Comparison of ENCODE assay signal across 7 mouse cellular contexts in genomic region chr4:74251348-74252244, GRCm38 (mm10). TPM values are rescaled to one million over a fixed set of nuclear protein-coding genes. Genes with fewer than 3 reads are reported as not detected.
A peak's percentile ranks its signal among the peaks of the same experiment; 100 is the strongest.
DNase-seq lines count a peak whose midpoint lies in the region; ATAC-seq lines count a peak whose summit lies in the region.

No protein-coding gene starts in this region.

- no peaks in the 10 kb centered on the region for H3K27me3 ChIP-seq in intestine, embryonic 16.5 days (replicated peaks; ENCODE audit: control insufficient read depth, insufficient read depth, low read length)
- H3K27me3 ChIP-seq in midbrain, embryonic 11.5 days (ENCODE audit: control insufficient read depth, insufficient read depth, low read length), result no peaks in the 10 kb centered on the region

- H3K9me3 ChIP-seq in intestine, embryonic 16.5 days (ENCODE audit: control insufficient read depth, low read length), result no peaks in the 10 kb centered on the region
- no peaks in the 10 kb centered on the region for H3K9me3 ChIP-seq in midbrain, embryonic 11.5 days (ENCODE audit: control insufficient read depth, low read length)

- ATAC-seq in intestine, embryonic 16.5 days, result peak; percentile 99
- peak; percentile 98 for ATAC-seq in midbrain, embryonic 11.5 days (ENCODE audit: low FRiP score)

- WGBS in intestine, embryonic 16.5 days, result 1% methylated on average over 55 of the region's 68 CpGs
- under 1% methylated on average over 66 of the region's 68 CpGs for WGBS in midbrain, embryonic 11.5 days

- H3K9ac ChIP-seq in intestine, embryonic 16.5 days (ENCODE audit: low read depth, low read length), result peak overlapping the region; percentile 93
- H3K9ac ChIP-seq in midbrain, embryonic 11.5 days (ENCODE audit: low read length), result peak overlapping the region; percentile 85

- intact Hi-C loops in left cerebral cortex, postnatal 36 days (cut with DNase I), result no loop called here

- peak overlapping the region; percentile 86 for H3K4me3 ChIP-seq in intestine, embryonic 16.5 days (ENCODE audit: low read length)
- peak overlapping the region; percentile 81 for H3K4me3 ChIP-seq in midbrain, embryonic 11.5 days (ENCODE audit: low read depth, low read length)

- H3K36me3 ChIP-seq in intestine, embryonic 16.5 days (ENCODE audit: control insufficient read depth, insufficient read depth, low read length), result no peaks in the 10 kb centered on the region
- no peaks in the 10 kb centered on the region for H3K36me3 ChIP-seq in midbrain, embryonic 11.5 days (ENCODE audit: control insufficient read depth, insufficient read depth, low read length)

- peaks cover 6% of the 10 kb centered on the region for H3K4me1 ChIP-seq in intestine, embryonic 16.5 days (ENCODE audit: control insufficient read depth, insufficient read depth, low read length)
- no peaks in the 10 kb centered on the region; the same call in 1 of the 2 replicates for H3K4me1 ChIP-seq in midbrain, embryonic 11.5 days (ENCODE audit: control insufficient read depth, insufficient read depth, low read length)

- peak overlapping the region; percentile 67 for H3K4me2 ChIP-seq in intestine, embryonic 16.5 days (ENCODE audit: low read depth, low read length)
- peak overlapping the region; percentile 73 for H3K4me2 ChIP-seq in midbrain, embryonic 11.5 days

- DNase-seq in adrenal gland, adult 8-10 months, result peak; percentile 95
- peak; percentile 95 for DNase-seq in embryo, embryonic 9.5 days (ENCODE audit: extremely low spot score)
- peak; percentile 97 for DNase-seq in gastrocnemius, postnatal 4 days (ENCODE audit: low spot score in 2 of 2)
- DNase-seq in left cerebral cortex, postnatal 36 days (ENCODE audit: low spot score in 2 of 2), result peak; percentile 98 to 99
- DNase-seq in midbrain, embryonic 11.5 days (ENCODE audit: low spot score, missing footprints), result peak; percentile 99
- DNase-seq in skeletal muscle tissue, adult 2 months (ENCODE audit: low read depth, low spot score), result peak; percentile 97

- H3K27ac ChIP-seq in intestine, embryonic 16.5 days (ENCODE audit: low read length), result peak overlapping the region; percentile 92
- peak overlapping the region; percentile 79 for H3K27ac ChIP-seq in midbrain, embryonic 11.5 days (ENCODE audit: low read depth, low read length)

RNA-seq across cellular contexts. Expression of gene Kdm4c, which starts 9.3 kb away (rescaled TPM):
- 10 to 100 TPM; 22.3 to 27.6 (median 24.9) TPM for total RNA-seq in adrenal gland, adult 8-10 months (2022)
- total RNA-seq in gastrocnemius, postnatal 4 days (2021), result 10 to 100 TPM; 18.3 to 19.2 TPM
- 11.8 and 12.5 TPM in 2 replicates for polyA plus RNA-seq in intestine, embryonic 16.5 days (2015; fragmentation: Nextera tagmentation; extraction: Ambion mirVana)
- total RNA-seq in left cerebral cortex, postnatal 36 days (2021), result 10 to 100 TPM; 21.7 to 26.4 TPM
- polyA plus RNA-seq in midbrain, embryonic 11.5 days (2014; fragmentation: Nextera tagmentation; extraction: Ambion mirVana), result 13.9 and 15.8 TPM in 2 replicates

Comparison
In these comparisons a context has a peak if more than half of its experiments do, and no peak if none do; other contexts are left out.
1. Peak in every context shown above with its lines: DNase-seq, ATAC-seq, H3K4me3 ChIP-seq and H3K27ac ChIP-seq.